Mouse (Mus musculus) myocyte (in vitro differentiated cells): ENCODE measurements around the gene Cyp2d40. TPM values are rescaled to one million over a fixed set of nuclear protein-coding genes. Genes with fewer than 3 reads are reported as not detected.
"Not testable (repeated sequence)": the region's sequence is repeated elsewhere in the genome, so short reads cannot be mapped to it uniquely, and the experiment has no call there.

Experiments used
- H3K27me3 ChIP-seq: one replicate; pipeline ENCODE4 v1.6.1; 2011; ENCODE audit not compliant: control insufficient read depth, insufficient read depth, insufficient read length
- H3K36me3 ChIP-seq: one replicate; pipeline ENCODE4 v1.6.1; 2011; ENCODE audit not compliant: control insufficient read depth, insufficient read depth
- H3K4me2 ChIP-seq: one replicate; pipeline ENCODE4 v1.6.1; 2011; ENCODE audit warnings: low read depth, control low read depth
- H3K4me3 ChIP-seq: one replicate; pipeline ENCODE4 v1.5.1; 2011; ENCODE audit warnings: mild to moderate bottlenecking, control low read depth, moderate library complexity
- H3K79me2 ChIP-seq: one replicate; pipeline ENCODE4 v1.6.1; 2011; ENCODE audit not compliant: control insufficient read depth, insufficient read depth
- H3ac ChIP-seq: one replicate; pipeline ENCODE4 v1.6.1; 2011; ENCODE audit not compliant: control insufficient read depth, insufficient read length
- CEBPB ChIP-seq: IDR thresholded peaks from 2 replicates; pipeline ENCODE4 v1.6.1; 2011; ENCODE audit warnings: mild to moderate bottlenecking, moderate library complexity; ENCODE audit not compliant: poor library complexity, insufficient read depth, severe bottlenecking
- E2F4 ChIP-seq: IDR thresholded peaks from one replicate; pipeline ENCODE4 v1.6.1; 2011; ENCODE audit warnings: mild to moderate bottlenecking, control low read depth, moderate library complexity; ENCODE audit not compliant: insufficient read depth
- MAX ChIP-seq: IDR thresholded peaks from one replicate; pipeline ENCODE4 v1.6.1; 2011; ENCODE audit warnings: low read depth, mild to moderate bottlenecking, control low read depth
- MYOD1 ChIP-seq, 3 experiments: IDR thresholded peaks; one replicate each; pipeline ENCODE4 v1.6.1; 2011; ENCODE audit warnings: control low read depth in 2 of 3, low read depth in 2 of 3, mild to moderate bottlenecking in 2 of 3, moderate library complexity in 1 of 3; ENCODE audit not compliant: insufficient read length in 2 of 3, control insufficient read depth in 1 of 3
- MYOG ChIP-seq, 3 experiments: IDR thresholded peaks; one replicate each; pipeline ENCODE4 v1.6.1; 2011; ENCODE audit warnings: control low read depth in 2 of 3, low read depth in 2 of 3, mild to moderate bottlenecking in 2 of 3; ENCODE audit not compliant: insufficient read length in 2 of 3, control insufficient read depth in 1 of 3, insufficient read depth in 1 of 3
- POLR2A ChIP-seq: IDR thresholded peaks from one replicate; pipeline ENCODE4 v1.6.1; 2011; ENCODE audit warnings: low read depth, mild to moderate bottlenecking, control low read depth, moderate library complexity; ENCODE audit not compliant: insufficient read length
- REST ChIP-seq: IDR thresholded peaks from one replicate; pipeline ENCODE4 v1.6.1; 2011; ENCODE audit warnings: mild to moderate bottlenecking, control low read depth, moderate library complexity; ENCODE audit not compliant: insufficient read depth, insufficient read length
- TCF12 ChIP-seq: IDR thresholded peaks from one replicate; pipeline ENCODE4 v1.6.1; 2011; ENCODE audit warnings: mild to moderate bottlenecking, control low read depth; ENCODE audit not compliant: poor library complexity, insufficient read depth, severe bottlenecking
- TCF3 ChIP-seq: IDR thresholded peaks from one replicate; pipeline ENCODE4 v1.6.1; 2011; ENCODE audit warnings: low read depth, control low read depth; ENCODE audit not compliant: insufficient read length
- USF1 ChIP-seq: IDR thresholded peaks from one replicate; pipeline ENCODE4 v1.6.1; 2011; ENCODE audit warnings: low read depth, mild to moderate bottlenecking, control low read depth, moderate library complexity
- polyA plus RNA-seq: library from polyadenylated mRNA; unstranded; fragments of >200 nt; fragmentation: generic; extraction: Trizol; gene quantifications from one replicate; pipeline ENCODE4 v1.2.1, GENCODE M21; 2012; ENCODE audit warnings: missing spikeins

The Cyp2d40 gene
- polyA plus RNA-seq, 1 experiment, result not detected

DNA sequence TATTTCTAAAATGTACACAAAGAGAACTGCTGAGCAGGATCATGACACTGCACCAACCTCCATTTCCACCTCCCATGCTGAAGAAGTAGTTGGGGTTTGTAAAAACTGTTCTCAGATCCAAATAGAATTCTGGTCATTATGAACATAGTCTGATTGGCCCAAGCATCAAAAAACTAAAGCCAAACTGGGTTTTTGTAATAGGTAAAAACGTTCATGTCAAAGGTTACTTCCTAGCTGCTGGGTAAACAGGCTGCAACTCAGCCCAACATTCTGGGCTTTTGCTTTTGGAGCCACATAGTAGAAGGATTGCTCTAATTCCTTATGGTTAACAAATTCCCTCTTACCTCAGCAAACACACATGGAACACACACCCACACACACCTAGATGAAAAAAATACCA lies 15.8 kb downstream of the Cyp2d40 start:
- TF ChIP-seq E2F4, result no peak
- no peak for TF ChIP-seq CEBPB
- no peak for TF ChIP-seq REST
- TF ChIP-seq TCF12, result no peak
- no peak for TF ChIP-seq MYOD1 (IDR thresholded peaks at IDR 0.05; ENCODE audit: control insufficient read depth in 1 of 3, insufficient read length in 2 of 3, low read depth in 2 of 3)
- TF ChIP-seq POLR2A, result no peak
- no peak for TF ChIP-seq MAX
- Histone ChIP-seq H3K4me2 (no peak overlapping the region), H3ac (no peak overlapping the region), H3K79me2 (no peaks in the 10 kb centered on the region), H3K4me3 (no peak overlapping the region), H3K36me3 (no peaks in the 10 kb centered on the region), H3K27me3 (no peaks in the 10 kb centered on the region)

DNA sequence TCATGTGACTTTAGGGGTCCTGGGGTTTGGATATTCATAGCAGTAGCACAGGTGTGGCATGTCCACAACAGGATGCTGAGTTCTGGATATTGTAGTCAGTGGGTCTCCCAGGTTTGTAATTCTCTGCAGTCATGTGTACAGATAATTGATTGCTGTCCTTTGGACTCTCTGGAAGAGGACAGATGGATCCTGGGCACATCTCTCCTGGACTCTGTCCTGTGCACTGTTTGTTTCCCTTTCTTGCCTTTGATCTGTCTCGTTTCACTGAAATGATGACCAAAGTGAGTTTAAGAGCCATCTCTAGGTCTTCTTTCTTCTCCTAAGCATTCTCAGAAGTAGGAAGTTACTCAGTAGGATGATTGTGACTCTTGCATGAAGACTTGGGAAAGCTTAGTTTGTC lies 16.5 kb downstream of the Cyp2d40 start:
- no peaks in the 10 kb centered on the region for H3K36me3 ChIP-seq
- H3K4me3 ChIP-seq, result no peak overlapping the region
- TF ChIP-seq MYOG (IDR thresholded peaks at IDR 0.05; ENCODE audit: control insufficient read depth in 1 of 3, insufficient read depth in 1 of 3, insufficient read length in 2 of 3, low read depth in 2 of 3) (no peak), USF1 (no peak), TCF3 (no peak), MYOD1 (IDR thresholded peaks at IDR 0.05; ENCODE audit: control insufficient read depth in 1 of 3, insufficient read length in 2 of 3, low read depth in 2 of 3) (no peak), REST (no peak)
- H3K4me2 ChIP-seq, result no peak overlapping the region
- H3K27me3 ChIP-seq, result no peaks in the 10 kb centered on the region
- H3K79me2 ChIP-seq, result no peaks in the 10 kb centered on the region
- H3ac ChIP-seq, result no peak overlapping the region

DNA sequence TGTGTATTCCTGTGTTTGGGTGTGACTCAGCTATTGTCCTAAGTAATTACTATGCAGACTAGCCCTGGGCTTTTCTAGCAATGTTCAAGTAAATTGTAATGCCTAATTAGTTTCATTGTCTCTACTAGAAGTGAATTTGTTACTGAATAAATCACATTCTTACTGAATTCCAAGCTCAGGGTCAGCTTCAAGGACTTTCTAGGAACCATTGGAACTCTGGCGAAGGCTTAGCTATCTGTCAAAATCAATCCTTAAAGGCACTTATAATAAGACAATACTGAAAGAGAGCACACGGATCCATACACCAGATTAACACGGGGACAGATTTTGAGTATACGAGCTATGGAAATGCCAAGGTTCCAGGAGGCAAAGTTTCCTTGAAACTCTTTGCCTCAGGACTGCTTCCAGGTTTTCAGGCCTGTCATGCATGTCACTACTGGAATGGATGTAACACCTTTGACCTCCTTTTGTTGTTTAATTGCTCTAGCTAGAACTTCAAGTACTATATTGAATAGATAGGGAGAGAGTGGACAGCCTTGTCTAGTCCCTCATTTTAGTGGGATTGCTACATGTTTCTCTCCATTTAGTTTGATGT lies 30.6 kb downstream of the Cyp2d40 start:
- not testable (repeated sequence) for H3ac ChIP-seq, H3K4me3 ChIP-seq, H3K4me2 ChIP-seq, H3K36me3 ChIP-seq, H3K27me3 ChIP-seq, H3K79me2 ChIP-seq

Other genes starting within 250 kb of the Cyp2d40 start
- gene Cyp2d12, start 209.1 kb downstream of the Cyp2d40 start, polyA plus RNA-seq, result not detected
- not detected for gene Cyp2d34, start 143.2 kb downstream of the Cyp2d40 start, polyA plus RNA-seq
- not detected for gene Cyp2d26, start 30.1 kb upstream of the Cyp2d40 start, polyA plus RNA-seq
- gene Tcf20, start 223.7 kb upstream of the Cyp2d40 start, polyA plus RNA-seq, result 11.1 TPM